Mouse (Mus musculus) lung, adult 18-20 months (tissue): ENCODE measurements around the gene Psmg1.

Experiments
- DNase-seq, 2 experiments: peaks; one replicate each; pipeline ENCODE4 v3.0.0; 2022; ENCODE audit warnings: mixed read lengths in 2 of 2

The Psmg1 gene

DNA sequence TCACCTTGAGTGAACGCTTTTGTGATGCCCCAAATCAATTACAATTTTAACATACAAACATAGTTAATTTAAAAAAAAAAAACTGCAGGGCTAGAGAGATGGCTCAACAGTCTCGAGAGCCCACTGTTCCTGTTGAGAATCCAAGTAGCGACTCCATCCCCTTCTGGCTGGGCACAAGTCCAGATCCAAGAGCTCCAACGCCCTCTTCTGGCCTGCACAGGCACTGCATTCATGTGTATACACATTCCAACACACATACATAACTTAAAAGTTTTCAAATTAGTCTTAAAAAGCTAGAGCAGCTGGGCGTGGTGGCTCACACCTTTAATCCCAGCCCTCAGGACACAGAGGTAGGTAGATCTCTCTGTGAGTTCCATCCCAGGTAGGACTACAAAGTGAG is 34.1 kb downstream of the Psmg1 start:
- DNase-seq, result no peak

DNA sequence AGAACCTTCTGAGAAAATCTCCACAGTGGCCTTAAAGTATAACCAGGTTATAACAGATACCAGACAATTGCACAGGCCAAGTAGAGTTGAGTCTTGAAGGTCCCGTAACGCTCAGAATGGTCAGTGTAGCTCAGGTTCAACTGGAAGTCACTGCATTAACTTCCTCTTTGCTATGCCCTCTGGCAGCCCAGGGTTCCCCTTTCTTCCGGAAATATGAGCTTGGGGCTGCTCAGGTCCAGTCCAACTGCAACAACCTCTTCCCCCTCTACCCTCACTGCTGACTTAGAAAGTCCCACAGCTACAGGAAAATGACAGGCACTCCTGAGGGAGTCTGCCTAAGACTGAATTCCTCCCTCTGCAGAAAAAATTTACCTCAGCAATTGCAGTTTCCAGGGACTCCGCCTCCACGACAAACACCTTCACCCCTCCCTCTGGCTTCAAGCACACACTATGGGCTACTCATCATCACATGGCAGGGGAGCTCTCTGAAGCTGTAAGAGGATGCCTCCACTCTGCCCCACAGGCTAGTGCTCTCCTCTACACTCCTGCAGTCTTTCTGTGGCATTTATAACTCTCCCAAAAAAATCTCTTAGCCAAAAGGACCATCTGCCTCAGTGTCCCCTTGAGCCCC is 34.9 kb downstream of the Psmg1 start:
- DNase-seq, result no peak

- DNase-seq, result no peak
These were observed 36.4 kb downstream of the Psmg1 start for GRCm38 (mm10) chr16:95954341-95954740.

GRCm38 (mm10) chr16:95953159-95953650 is 37.6 kb downstream of the Psmg1 start:
- no peak for DNase-seq

DNA sequence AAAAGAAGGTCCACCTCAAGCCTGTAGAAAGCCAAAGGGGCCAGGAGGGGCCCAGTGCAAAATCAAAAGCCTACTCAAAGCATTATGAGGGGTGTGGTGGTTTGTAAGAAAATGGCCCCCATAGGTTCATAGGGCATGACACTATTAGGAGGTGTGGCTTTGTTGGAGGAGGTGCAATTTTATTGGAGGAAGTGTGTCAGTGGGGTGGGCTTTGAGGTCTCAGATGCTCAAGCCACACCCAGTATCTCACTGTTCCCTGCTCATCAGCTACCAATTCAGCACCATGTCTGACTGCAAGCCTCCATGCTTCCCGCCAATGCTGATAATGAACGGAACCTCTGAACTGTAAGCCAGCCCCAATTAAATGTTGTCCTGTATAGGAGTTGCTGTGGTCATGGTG is 39.3 kb downstream of the Psmg1 start:
- no peak for DNase-seq

DNA sequence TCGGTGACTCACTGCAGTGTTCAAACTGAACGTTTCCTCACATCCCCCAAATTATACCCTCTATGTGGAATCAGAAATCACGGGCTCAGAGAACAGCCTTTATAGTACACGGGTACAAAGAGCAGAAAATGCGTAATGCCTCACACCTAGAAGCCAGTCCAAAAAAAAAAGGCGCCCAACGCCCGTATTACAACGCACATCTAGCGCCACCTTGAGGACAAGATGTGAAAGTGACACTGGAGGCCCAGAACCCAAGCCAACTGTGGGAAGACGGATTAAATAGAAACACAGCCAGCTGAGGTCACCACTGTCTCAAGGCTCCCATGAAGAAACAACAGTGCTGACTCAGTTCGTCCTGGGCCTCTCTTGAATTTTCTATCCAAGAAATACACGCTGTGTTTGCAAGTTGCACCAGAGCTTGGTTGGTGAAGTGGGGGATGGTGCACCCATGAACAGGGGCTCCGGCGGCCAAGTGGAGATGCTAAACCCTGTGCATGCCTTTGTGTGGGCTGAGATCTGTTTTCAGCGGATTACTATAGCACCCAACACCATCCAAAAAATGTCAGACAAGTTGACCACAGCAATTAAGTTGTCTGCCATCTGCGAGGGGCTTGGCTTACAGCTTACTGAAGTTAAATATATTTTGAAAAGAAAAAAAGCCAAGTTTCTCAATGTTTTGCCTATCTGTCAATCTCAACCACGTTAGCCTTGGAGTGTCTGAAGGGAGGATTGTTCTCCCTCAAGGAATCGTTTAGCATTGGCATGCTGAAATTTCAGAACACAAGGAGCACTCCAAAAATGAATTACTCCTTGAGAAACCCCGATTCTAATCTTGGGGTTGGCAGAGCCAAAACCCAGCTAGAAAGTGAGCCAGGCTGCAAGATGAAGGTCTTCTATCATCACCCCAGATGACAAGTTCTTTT is 45.1 kb downstream of the Psmg1 start:
- peak; percentile 78 to 84 for DNase-seq

DNA sequence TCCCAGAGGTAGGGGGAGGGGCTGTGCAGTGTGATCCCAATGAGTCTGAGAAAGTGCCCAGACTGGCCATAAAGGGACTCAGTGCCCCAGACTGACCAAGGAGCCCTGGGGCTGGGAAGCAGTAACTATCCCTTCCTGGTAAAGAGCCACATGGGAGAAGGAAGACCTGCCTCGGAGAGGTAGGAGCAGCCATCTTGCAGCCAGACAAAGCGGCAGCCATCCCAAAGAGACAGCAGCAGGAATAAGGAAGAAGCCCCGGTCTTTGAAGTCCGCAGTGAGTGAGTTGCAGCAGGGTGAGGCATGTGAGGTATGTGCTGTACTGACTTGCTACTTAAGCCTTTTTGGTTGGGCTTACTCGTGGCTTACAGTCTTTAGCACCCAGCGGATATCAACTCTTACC is 47.6 kb downstream of the Psmg1 start:
- no peak for DNase-seq

GRCm38 (mm10) chr16:95941575-95941974 is 49.2 kb downstream of the Psmg1 start:
- no peak for DNase-seq

- no peak for DNase-seq
These were observed 55.2 kb downstream of the Psmg1 start for GRCm38 (mm10) chr16:95935495-95935961.

GRCm38 (mm10) chr16:95932860-95933259 is 57.9 kb downstream of the Psmg1 start:
- DNase-seq, result peak in 1 of 2 experiments; percentile 14

DNA sequence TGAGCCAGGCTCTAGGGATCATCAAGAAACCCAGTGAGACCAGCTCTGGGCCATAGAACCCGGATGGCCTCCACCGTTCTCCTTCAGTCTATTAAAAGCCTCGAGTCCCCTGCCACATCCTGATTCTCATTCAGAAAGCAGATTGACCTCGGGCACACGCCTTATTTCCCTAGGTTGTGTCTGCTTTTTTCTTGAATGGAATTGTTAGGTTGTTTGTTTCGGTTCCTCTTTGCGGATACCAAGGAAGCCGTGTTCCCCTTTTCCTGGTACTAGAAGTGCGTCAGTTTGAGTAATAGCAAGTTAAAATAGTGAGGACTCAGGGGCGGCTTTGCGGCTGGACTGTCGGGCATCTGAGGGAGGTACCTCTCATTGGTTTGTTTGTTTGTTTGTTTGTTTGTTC is 59.3 kb downstream of the Psmg1 start:
- peak; percentile 28 to 30 for DNase-seq
